Mouse (Mus musculus): ENCODE data around the gene Arid5a.

DNA sequence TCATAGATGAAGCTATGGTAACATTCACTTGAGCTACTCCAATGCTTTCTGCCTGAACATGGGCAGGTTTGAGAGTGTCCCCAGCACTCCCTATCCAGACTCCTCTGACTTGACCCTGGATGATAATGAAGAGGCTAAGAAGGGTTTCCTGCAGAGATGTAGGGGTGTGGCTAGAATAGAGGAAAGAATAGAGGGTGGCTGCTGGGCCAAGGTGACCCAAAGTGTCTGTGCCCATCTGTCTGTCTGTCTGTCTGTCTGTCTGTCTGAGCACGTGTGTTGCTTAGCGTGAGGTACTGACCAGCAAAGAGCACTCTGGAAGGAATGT lies 8.2 kb downstream of the Arid5a start:
- TF ChIP-seq CTCF (IDR thresholded peaks at IDR 0.05; ENCODE audit: low read depth, low read length): no peak
- no peak for TF ChIP-seq POLR2A (IDR thresholded peaks at IDR 0.05; ENCODE audit: borderline replicate concordance, low read depth, low read length)
